Mouse (Mus musculus) naive thymus-derived CD4-positive, alpha-beta T cell, adult 2 months (primary cell): ENCODE results near the gene Capn7.

Experiments used
- DNase-seq: peaks from one replicate; pipeline ENCODE4 v3.0.0-alpha.2; 2011; ENCODE audit warnings: low read depth

Capn7 gene

GRCm38 (mm10) chr14:31365350-31365749 lies 28.9 kb downstream of the Capn7 start:
- DNase-seq = peak; percentile 85

- no peak for DNase-seq
Measured at GRCm38 (mm10) chr14:31367951-31368350, 31.5 kb downstream of the Capn7 start.

- DNase-seq = no peak
Measured at GRCm38 (mm10) chr14:31369377-31369776, 32.9 kb downstream of the Capn7 start.

DNA sequence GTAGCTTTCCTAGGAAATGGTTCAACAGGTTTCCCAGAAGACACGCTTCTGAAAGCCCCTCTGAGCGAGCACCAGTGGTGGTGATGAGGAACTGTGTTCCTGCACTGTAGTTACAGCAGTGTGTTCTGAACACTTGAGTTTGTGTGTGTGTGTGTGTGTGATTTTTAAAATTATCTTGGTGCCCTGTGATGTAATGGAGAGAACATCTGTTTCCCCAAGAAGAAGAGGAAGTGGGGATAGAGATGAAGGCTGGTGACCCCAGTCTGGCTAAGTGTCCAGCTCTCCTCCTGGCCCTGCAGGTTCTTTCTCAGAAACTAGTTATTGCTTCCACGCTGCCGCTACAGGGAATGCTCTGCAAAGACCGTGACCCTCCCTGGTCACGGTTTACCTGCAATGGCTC lies 38.0 kb downstream of the Capn7 start:
- no peak for DNase-seq

DNA sequence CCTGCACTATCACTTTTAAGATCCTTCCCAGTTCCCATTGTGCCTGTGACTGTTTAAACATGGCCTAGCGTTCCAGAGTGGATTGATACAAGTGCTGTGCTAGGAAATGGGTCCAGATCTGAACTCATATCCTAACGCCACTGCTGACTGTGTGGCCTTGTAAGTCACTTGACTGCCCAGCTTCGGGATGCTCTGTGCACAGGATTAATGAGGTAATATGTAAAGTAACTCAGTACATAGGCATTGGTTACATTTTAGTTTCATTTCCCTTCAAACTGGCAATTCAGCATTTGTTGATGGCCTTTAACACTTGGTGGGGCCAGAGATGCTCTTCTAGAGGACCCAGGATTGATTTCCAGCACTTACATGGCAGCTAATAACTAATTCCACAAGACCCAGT lies 39.9 kb downstream of the Capn7 start:
- DNase-seq = no peak

DNA sequence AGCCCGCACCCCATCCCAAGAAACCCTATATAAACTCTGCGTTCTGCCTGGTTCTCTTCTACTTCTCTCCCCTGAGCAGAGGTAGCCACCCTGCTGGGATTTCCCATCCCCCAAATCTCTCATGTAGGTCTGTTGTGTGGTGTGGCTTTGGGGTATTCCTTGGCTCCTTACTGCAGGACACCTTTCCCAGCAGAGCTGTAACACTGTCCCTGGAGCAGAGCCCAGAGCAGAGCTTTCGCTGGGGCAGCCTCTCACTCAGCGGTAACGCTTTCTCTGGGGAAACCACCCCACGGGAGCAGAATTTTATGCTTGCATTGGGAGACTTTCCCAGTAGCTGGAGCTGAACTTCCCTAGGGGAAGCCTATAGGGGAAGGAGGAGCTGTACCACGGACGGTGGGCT lies 45.8 kb downstream of the Capn7 start:
- no peak for DNase-seq

GRCm38 (mm10) chr14:31383470-31384050 lies 47.1 kb downstream of the Capn7 start:
- no peak for DNase-seq

DNA sequence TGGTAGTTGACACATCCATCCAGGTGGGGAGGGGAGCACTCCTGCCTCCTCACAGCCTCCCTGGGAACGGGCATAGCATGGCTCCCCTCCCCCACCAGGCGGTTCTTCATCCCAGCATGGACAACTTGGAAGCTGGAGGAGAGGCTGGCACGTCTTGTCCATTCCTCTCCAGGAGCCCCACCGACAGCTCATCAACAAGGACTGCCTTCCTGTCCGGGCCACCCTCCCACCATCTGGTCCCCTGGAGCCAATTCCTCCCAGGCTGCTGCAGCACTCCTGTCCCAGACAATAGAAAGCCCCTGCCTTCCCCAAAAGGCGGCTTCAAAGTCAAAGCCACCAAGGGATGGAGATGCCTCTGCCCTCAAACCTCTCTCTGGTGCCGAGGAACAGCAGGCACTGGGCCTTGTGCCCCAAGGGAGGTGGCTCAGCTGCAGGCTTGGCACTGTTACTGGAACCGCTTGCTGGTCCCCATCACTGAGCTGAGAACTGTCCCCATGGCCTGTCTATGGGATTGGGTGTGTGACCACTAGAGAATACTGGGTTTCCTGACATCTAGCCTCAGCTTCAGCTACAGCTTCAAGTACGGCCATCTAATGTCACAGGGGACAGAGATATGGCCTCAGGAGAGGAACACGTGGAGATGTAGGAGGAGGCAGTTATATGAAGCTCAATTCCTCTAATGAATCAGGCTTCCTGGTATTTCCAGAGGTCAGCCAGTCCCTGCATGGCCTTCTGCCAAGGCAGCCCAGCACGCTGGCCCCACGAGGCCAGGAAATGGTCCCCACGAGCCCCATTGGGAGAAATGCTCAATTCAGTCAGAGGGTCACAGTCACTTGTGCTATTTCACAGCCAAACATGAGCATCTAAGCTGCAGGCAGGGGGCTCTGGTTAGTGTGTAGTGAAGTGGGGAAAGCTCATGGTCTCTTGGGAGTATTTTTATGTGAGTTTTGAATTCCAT lies 48.2 kb downstream of the Capn7 start:
- DNase-seq = no peak

DNA sequence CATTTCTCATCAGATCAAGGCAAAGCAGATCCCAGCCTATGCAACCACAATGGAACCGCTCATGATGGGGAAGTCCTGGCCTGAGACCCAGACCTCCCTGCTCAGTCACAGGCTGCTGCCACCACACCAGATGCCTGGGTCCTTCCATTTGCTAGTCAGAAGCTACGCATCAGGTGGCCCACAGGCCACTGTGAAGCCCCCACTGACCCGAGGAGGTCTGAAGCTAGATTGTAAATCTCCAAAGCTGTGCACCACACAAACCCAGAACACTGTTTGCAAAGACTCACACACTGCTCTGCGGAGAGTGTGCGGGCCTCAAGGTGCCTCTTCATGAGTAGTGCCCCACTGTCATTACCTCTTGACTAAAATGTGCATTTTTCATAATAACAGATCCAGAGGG lies 49.0 kb downstream of the Capn7 start:
- no peak for DNase-seq

DNA sequence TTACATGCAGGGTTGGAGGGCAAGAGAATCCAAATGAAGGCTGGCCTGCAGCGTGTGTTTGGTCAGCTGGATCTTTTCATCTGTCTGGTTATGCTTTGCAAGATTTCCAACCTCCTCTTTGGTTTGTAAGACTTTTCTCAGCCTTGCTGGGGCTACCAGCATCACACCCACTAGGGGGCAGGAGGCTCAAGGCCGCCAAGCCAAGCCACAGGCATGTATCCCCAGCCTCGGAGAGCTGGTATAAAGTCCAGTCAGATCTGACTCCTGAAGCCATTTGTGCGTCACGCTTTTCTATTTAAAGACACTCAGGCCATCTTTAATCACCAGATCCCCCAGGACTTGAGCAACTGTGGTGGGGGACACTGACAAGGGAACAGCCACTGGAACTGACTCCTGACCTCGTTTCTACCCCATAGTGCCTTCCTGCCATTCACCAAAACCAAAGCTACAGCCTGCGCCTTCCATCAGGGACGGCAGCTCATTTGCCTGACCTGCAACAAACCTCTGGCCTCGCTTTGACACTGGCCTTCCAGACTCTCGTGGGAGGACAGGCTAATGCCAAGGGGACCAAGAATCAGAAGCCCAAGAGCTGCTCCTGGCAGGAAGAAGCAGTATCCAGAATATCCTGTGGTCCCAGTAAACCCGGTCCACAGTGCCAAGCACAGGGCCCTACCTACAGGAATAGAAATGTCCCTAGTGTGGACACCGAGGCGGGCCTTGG lies 49.7 kb downstream of the Capn7 start:
- peak; percentile 82 for DNase-seq

DNA sequence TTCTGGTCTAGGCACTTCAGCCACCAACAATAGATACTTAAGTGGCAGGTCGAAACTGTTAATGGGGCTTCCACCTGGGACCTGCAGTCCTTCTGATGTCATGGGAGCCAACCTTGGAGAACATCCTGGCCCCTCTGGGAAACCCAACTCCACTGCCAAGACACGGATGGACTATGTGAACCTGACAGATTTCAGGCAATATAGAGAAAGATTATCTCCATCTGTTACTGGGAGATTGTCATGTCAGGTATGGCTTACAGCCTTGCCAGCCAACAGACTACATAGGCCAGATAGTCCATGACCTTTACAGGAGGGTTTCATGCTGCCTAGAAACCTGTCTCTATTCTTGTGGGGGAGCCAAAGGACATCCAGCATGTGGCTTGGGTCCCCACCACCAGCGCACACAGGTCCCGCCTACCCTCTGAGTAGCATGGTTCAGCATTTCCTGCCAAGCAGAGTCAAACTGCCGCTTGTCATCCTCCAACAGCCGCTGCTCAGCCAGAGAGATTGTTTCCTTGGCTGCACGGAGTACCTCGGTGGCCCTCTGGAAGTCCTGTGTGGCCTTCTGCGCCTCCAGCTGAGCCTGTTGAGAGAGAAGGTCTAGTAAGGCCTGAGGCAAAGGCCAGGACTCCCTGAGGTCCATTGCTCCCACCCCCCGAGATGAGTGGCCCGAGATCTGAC lies 51.0 kb downstream of the Capn7 start:
- peak; percentile 62 for DNase-seq

GRCm38 (mm10) chr14:31388086-31388872 lies 51.8 kb downstream of the Capn7 start:
- DNase-seq = peak; percentile 36

GRCm38 (mm10) chr14:31389421-31390147 lies 53.1 kb downstream of the Capn7 start:
- DNase-seq = no peak

DNA sequence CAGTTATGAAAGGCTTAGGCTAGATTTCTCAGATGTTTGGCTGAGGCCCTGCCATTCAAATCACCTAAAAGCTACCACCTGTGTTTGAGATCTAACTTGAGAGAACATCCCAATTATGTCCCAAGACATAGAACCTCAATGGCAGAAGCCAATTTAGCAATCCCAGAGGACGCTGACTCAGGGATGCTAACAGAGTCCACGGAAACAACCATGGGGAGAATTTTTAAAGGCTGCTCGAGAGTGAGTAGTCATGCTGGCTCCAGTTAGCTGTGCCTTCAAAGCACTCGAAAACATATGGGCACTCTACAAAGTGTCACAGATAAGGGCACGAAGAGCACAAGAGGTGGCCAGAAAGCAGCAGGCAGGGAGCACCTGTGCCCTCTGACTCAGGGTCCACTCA lies 55.9 kb downstream of the Capn7 start:
- no peak for DNase-seq

DNA sequence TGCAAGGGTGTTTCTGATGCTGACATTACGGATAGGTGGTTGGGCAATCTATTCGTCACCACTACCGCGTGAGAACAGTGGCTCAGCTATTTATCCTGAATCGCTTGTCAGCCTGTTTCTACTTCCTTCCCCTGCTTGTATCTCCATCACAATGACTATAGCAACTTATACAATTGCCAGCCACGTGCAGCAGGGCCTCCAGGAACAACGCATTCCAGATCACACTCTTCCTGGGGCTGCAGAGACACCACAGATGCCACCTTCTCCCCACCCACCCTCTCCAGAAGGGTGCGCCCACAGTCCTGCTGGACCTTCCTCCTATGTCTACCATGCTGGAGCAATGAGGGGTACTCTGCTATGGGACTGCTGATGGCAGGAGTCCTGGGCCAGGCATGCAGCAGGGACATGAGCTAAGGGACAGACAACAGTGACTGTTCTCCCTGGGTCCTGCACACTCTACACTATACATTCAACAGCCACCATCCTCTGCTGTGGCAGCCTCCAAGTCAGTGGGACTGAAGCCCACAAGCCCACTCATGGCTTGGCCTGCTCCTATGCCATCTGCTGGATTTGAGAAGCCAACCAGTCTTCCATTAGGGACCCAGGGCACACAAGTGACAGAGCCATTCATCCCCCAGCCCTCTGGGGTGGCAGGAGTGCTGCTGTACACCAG lies 56.6 kb downstream of the Capn7 start:
- no peak for DNase-seq

DNA sequence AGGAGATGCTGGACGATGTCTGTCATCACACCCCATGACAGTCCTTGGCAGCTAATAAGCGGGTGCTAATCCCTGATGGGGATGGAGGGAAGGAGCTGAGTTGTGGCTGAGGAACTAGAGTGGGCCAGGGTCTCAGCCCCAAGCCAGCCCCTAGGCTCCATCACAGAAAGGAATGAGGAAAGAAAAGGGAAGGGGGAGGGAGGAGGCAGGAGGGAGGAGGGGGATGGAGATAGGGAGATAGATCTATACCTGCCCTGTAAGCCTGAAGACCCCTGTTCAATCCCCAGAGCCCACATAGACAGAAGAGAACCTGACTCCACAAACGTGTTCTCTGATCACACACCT lies 57.1 kb downstream of the Capn7 start:
- no peak for DNase-seq

DNA sequence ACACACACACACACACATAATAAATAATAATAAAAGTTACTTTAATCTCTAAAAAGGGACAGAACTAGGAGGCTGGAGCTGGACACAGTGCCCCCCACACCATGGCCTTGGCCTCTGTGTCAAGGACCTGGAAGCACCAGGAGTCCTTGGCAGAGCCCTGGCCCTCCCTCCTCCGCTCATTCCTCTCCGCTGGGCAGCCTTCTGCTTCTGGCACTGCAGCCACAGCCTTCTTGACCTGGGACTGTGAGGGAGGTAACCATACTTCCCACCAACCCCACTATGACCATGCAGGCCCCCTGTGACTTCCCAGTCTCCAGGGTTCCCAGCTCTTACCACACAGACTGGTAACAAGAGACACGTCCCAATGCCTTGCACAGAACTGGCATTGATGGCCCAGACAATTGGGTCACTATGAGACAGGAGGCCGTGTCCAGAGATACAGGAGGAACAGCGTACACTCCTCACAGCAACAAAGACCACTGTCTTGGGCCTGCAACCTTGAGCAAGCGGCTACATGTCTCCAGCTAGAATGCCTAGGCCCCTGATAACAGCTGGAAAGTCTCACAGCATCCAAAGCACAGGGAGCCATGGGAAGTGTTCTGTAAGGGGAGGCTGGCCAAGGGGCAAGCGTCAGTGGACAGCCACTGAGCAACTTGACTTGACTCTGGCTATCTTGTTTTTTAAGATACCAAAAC lies 57.6 kb downstream of the Capn7 start:
- DNase-seq = no peak

DNA sequence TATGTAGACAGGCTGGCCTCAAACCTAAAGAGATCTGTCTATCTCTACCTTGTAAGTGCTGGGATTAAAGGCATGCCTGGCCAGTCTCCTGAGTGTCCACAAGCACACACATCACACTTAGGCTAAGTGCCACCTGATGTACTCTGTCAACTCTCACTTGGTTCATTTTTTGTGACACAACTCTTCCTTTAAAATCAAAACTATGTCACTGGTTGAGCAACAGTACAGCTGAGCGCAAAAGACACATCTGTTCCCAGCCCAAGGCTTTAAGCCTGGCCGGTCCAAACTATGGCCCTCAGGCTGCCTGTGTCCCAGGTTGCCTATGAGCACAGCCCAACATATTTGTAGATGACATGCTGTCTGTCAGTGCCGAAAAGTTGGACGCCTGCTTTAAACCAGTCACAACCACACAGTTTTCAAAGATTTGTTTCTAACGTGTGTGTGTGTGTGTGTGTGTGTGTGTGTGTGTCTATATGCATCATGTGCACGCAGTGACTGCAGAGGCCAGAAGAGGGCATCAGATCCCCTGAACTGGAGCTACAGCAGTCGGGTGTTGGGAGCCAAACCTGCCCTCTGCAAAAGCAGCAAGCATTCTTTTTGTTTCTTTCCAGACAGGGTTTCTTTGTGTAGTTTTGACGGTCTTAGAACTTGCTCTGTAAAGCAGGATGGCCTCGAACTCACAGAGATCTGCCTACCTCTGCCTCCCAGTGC lies 58.5 kb downstream of the Capn7 start:
- DNase-seq = no peak

DNA sequence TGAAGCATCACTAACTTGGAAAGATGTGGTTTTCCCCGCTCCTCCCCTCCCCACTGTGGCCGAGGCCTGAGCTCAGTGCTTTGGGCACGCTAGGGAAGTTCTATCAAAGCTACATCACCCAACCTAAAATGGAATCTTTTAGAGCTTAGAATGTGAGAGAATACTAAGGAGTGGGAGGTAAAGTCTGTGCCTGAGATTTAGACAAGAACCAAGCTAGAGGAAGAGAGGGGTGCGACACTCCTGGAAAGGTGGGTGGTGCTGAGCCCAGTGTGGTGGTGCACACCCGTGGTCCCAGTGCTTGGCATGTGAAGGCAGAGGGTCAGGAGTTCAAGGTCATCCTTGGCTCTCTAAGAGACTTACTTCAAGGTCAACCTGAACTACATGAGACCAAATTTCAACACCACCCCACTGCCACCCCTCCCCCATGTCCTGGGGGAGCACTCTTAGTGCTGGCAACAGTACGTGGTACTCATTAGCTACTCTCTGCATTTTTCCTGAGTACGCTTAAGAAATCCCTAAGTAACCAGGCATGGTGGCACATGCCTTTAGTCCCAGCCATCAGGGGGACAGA lies 59.3 kb downstream of the Capn7 start:
- no peak for DNase-seq
